Mouse (Mus musculus): Measurements from ENCODE around the gene Dicer1.

- TF ChIP-seq POLR2A (IDR thresholded peaks at IDR 0.05; ENCODE audit: borderline replicate concordance, low read depth, low read length) (no peak), CTCF (IDR thresholded peaks at IDR 0.05; ENCODE audit: low read depth, low read length) (no peak)
These were observed 14.0 kb upstream of the Dicer1 start for GRCm38 (mm10) chr12:104765761-104766160.
